Mouse (Mus musculus): Measurements from ENCODE around the gene Selenot.

- TF ChIP-seq CTCF (IDR thresholded peaks at IDR 0.05), result no peak
- TF ChIP-seq EP300 (IDR thresholded peaks at IDR 0.05), result no peak
Observed at GRCm38 (mm10) chr3:58536573-58536972, 39.9 kb upstream of the Selenot start.
